Mouse (Mus musculus) ZHBTc4 (cell line): ENCODE measurements at regions not wholly inside any gene's neighbourhood (a gene's known extent, or its start where the extent isn't known, plus 50 kb on each side); places are given as distances from the start of the nearest gene placed in this dataset.

Experiments
- DNase-seq: peaks from one replicate; pipeline ENCODE4 v3.0.0-alpha.2; 2011; ENCODE audit warnings: low read depth, low spot score

DNA sequence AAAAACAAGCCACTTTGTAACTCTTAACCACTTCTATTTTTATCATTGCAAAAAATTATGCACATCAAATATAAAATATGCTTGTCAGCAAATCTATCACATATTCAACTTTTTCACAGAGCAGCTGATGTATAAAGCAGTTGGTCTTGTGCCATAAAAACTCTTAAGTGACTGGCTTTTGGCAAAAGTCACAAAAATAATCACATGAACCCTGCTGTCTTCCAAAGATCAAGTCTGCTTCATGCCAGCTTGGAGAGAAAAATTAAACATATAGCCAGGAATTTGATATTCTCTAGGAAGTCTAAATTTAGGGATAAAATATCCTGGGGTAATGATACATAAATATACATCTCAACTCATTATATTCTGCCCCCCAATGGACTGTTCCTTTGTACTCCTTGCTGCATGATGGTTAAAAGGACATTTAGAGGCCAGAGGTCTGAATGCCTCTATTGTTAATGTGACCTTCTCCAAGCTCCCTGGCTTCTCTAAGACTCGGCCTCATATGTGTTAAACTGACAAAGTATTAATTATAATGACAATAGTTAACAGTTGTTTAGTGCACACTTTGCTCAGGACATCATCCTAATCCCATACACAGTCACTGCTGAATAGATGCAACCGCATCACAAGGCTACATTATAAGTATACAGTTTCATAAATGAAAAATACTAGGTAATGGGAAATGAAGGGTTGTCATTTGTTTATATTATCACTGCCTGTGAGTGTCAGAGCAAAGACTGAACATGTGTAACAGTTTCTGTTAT, 422.9 kb upstream of the Hs3st1 start:
- peak; percentile 5 for DNase-seq

DNA sequence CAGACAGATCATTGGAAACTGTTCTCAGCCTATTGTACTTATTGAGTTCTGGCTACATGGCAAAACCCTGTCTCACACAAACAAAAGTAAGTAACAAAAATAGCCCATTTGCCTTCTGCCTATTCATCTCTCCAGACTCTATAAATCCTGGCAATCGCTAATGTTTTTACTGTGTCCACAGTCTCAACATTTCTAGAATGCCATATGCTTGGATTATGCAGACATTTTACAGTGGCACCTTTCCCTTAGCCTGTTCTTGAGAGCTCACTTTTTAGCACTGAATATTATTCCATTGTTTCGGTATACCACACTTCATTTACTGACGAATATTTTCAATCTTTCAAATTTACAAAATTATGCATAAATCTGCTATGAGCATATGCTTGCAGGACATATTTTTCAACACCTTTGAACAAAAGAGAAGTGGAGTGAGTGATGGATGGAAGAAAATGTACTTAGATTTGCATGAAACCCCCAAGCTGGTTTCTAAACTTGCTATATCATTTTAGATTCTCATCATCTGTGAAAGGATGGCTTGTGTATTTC, 381.5 kb upstream of the Hs3st1 start:
- DNase-seq, result no peak

DNA sequence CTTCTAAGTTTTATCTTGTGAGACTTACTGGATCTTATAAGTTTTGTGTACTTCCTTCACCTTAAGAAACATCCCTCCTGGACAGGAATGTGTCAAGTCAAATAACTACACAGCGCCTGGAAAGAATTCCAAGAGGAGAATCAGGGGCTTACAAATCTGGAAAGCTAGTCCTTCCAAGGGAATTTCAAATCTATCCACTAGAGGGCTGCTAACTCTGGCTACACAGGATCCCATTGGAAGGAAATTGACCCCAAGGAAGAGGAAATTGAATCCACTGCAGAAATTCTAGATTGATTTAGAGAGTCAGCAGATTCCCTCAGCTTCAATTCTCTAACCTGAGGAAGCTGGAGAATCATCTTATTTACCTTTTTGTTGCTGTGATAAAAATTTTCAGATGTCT, 369.1 kb upstream of the Hs3st1 start:
- peak; percentile 28 for DNase-seq

DNA sequence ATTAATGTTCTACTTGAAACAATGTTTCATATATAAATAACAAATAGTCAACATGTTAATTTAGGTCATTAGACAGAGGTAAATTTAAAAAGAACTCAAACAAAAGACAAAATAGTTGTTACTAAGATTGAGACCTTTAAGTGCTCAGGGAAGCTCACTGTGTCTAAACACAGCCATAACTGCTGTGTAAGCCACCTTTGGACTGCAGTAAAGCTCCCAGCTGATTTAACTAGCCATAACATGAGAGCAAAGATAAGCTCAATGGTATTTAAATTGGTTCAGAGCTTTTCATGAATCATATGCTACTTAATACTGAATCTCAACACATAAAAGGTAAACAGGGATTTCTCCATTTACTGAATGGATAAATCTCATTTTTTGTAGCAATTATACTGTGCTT, 361.6 kb upstream of the Hs3st1 start:
- DNase-seq, result no peak

DNA sequence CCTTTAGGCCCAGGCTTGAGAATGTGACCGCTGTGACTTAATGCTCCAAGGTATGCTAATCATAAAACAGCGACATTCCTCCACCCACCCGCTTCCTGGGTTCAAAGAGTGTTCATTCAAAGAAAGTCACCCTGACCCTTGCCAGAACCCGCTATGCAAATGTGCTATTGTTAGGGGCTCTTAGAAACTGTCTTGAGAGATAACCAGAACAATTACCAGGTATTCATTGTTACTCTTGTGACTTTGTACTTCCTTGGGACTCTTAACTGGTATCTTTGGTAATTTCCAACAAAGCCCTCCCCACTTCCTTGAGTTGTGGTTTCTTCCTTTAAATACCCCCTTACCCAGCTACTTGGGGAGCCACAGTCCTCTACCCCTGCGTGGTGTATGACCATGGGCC, 334.3 kb upstream of the Hs3st1 start:
- DNase-seq, result peak; percentile 53

DNA sequence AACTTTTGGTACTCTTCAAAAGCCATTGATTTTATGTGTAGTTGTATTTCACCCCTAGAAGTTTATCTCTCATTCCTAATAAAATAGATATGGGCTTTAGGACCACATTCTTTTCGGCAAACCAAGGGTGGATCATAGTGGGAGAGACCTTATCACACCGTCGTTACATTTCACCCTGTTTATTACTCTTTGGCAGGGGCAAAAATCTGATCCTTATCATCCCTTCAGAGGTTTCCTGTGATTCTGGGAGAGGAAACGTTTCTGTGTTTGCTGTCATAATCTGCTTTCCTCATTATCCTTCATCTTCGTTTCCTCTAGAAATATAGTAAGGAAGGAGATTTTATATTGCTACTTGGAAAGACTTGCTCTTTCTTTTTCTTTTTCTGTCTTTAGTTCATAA, 290.0 kb upstream of the Hs3st1 start:
- DNase-seq, result no peak

DNA sequence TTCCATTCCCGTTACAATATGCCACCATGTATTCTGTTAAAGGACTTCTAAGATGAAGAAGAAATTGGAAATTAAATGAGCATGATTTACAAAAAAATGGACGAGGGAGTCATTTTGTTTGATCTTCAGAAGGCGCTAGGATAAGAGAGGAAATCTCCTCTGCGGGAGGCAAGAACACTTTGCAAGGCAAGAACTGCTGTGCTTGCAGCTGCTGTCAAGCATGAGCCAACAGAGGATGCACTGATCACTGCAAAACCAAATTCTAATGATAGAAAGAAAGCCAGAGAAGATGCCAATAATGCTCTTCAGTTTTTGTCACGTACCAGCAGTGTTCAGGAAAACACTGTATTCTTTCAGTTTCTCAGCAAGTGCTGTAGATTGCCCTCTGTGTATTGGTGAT, 279.2 kb upstream of the Hs3st1 start:
- DNase-seq, result no peak

DNA sequence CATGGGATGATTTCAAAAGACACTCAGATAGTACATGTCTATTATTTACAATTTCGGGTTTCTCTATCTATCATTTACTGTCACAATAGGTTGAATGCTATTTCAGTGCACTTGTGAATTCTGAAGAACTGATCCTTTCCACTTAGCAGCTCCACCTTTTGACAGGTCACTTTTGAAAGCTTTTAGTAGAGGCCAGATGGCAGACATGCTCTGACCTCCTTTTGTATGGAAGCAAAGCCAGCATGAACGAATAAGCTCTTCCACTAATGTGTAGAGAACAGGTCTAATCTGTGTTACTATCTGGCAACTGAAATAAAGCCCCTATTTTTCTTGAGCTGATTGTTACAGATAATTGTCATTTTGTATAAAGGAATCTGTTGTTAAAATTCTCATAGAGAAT, 278.4 kb upstream of the Hs3st1 start:
- no peak for DNase-seq

DNA sequence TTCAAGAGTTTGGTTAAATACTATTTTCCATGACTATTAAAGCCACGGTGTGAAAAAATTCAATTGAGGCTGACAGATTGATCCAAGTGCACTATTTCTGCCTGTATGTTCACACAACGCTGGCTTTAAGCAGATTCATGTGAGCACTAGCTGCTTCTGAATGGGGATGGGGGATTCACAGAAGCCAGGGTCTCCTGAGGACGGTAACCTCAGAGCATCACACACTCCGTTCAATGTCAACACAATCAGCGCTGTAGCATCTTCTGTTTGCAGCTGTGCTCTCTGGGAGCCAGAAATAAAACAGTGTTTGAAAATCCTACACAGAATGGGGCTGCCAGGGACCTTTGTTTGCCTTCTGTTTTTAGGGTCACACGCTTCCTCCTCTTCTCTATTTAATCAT, 275.0 kb upstream of the Hs3st1 start:
- DNase-seq, result no peak

DNA sequence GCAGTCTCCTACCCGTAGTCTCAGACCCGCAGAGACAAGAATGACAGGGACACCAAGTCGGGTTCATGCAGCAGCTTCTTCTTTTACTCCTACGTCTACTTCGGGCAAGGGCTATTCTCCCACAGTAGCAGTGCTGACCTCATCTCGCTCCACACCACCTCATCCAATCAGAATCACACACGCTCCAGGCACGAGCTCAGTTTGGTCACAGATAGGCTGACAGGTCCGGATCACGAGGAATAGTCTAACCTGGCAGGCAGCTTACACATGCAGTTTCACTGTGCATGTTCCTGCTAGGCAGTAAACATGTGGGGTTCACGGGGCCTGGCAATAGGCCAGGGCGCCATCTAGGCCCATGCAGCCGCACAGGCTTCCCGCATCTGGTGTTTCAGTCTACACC, 260.7 kb upstream of the Hs3st1 start:
- peak; percentile 39 for DNase-seq

DNA sequence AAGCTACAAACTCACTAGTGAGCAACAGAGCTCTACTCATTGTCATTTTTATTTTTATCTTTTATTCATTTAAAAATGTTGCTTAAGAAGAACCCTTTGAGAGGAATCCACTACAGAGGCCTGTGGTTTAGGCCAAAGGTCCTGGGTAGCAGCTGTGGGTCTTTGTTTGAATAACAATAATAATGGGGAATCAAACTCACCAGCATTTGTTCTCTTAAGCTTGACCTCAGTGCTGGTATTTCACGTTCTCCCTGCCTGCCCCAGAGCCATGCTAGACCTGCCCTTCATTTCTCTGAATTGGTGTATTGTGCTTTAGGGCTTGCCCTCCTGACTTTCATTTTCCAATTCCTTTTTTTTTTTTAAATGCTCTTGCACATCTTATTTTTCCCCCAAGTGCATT, 232.8 kb upstream of the Hs3st1 start:
- DNase-seq, result peak; percentile 6

DNA sequence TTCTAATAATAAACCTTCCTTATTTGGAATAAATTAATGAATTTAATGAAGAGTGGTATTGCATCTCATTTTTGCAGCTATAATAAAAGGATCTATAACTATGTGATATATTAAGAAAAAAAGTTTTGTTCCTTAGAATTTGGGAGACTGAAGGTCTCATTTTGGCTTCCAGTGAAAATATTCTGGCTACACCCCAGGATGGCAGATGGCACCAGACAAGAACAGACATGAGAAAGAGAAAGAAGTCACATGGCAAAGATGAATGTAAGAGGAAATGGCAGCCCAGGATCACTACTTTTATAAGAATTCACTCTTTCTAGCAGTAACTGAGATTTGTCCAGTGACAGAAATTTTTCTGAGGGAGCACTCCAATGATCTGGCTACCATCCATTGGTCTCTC, 209.1 kb upstream of the Hs3st1 start:
- DNase-seq, result no peak

DNA sequence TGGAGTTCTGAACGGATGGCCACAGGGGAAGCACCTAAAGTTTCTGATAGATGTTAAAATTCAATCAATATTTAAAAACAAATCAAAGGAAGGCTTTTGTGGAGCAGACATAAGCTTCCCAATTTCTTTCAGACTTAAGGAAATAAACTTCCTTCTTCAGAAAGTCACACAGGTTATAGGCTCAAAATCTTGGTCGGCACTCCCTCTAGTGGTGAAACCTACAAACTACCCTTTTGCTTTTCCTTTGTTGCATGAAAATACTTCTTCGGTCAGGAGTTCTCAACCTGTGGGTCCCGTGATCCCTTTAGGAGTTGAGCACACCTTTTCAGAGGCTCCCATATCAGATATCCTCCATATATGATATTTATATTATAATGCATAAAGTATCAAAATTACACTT, 205.7 kb upstream of the Hs3st1 start:
- DNase-seq, result peak; percentile 49

DNA sequence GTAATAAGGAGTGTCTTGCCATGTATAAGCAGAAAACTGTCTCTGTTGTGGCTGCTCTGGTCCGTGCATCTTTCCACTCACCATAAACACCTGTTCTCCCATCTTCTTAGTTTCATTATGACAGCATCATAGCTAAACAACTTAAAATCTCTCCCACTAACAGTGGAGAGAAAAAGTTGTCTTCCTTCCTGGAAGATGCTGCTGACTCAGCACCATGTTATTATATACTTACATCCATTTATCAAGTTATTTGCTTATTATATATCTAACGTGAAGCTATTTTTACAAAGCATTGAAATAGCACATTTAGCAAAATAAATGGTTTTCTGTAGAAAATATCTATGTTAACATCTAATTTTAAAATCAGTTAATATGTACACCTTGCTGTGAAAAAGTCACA, 180.3 kb upstream of the Hs3st1 start:
- no peak for DNase-seq

DNA sequence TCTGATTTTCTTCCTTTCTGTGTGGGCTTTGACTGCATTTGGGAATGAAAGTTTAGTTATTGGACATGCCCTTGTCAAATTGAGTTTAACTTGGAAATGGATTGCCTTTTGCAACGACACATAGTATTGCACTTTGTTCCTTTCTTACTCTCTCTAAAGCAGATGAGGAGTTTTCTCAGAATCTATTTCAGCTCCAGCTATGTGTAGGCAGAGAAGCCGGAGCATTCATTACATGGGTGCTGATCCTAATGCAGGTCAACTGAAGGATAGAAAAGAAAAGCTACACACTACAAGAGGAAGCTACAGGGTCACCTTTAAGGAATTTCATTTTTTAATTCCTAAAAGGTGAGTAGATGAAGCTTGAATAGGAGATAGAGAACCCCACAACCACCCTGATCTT, 176.6 kb upstream of the Hs3st1 start:
- DNase-seq, result no peak

DNA sequence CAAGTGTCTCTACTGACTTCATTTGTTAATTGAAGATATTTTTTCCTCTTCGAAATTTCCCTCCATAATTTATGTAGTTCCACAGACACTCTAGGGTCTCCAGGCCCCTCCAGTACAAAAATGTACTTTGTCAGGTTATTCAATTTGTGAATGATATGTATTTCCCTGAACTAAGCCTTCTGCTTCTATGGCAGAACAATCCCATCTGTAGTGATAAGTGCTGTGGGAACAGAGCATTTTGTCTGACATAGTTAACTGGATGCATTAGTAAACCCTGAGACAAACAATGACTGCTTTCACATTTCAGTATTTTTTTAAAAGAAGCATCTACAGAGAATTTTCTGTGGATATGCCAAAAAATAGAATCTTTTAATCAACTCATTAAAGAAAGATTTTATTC, 154.1 kb upstream of the Hs3st1 start:
- DNase-seq, result no peak

DNA sequence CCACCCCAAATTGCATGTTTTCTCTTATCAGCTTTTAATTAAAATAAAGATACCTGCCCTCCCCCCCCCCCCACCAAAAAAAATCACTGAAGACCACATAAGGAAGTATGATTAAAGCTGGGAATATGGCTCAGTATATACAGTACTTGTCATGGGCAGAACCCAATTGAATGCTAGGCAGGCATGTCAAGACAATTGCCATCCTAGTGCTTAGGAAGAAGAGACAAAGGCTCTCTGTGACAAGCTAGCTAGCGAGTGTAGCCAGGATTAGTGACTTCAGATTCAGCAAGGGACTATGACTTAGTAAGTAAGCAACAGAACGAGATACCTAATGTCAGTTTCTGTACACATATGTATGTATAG, 116.4 kb upstream of the Hs3st1 start:
- DNase-seq, result no peak

DNA sequence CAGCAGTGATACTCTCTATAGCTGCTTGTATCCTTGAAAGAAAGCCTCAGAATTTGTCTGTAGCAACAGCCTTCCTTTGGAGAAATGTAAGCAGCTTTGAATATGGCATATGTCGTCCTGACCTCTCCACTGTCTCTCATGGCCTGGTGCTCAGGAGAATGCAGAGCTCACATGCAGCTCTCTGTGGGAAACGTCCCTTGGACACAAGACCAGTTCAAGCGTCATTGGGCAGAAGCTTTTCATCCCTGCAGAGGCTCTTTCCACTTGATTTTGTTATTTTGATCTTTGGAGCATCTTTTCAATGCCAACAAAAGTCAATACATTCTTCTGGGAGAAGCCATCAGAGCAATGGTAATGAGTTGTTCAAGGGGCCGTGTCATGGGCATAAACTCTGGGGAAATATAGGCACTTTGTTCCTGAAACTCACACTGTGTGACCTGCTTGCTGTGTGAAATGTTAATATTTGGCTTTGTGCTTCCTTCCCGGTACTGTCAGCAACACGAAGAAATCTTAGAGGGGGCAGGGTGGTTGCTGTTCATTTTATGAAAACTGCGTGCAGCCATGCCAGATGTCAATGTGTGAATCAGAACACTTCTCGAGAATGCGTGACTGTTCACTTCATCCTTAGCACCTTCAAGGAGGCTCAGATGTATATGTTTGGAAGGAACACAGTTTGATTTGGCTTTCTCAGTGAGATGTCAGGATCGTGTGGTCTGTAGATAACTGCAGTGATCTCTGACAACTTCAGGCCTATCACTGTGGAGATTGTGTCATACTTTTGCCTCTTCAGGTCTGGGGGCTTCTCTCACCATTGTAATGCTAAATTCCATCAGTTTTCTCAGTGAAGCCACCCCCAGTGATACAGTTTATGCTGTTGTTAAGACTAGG, 115.8 kb upstream of the Hs3st1 start:
- DNase-seq, result no peak

DNA sequence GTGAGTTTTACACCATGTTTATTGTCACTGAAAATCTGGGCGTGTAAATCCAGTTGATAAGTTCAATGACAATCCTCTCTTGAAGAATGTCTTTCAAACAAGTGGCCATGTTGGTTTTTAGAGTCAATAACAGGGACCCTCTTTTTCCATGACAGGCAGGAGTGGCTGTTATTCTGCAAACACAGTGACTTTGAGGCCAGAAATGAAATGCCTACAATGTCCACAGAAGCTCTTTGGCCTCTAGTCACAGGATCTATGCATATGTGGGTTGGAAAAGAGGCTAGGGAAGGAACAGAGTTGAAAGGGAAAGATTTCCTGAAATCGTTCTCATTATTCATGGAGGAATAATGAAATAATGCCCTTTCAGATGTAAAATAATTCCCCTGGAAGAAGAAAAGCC, 101.9 kb upstream of the Hs3st1 start:
- DNase-seq, result no peak

DNA sequence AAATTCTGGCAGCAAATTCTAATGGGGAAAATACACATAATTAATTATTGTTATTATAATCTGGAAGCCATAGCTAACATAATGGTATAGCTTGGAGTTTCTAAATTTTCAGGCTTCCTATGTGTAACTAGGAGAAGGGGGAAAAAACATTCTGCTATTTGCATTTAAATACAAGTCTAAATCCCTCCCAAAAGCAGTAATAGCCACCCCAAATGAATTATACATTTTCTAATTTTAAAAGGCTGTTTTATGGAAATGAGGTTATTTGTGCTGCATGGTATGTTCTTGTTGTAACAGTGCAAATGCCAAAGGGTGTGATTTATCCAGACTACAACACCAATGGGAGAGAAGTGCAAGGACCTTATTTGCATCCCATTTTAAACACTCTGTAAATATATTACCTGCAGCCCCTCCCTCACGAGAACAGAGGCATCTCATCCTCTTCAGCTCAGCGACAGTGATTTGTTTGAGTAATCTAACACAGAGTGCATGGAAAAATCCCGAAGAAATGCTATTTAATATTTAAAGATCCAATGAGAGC, 101.4 kb upstream of the Hs3st1 start:
- no peak for DNase-seq

DNA sequence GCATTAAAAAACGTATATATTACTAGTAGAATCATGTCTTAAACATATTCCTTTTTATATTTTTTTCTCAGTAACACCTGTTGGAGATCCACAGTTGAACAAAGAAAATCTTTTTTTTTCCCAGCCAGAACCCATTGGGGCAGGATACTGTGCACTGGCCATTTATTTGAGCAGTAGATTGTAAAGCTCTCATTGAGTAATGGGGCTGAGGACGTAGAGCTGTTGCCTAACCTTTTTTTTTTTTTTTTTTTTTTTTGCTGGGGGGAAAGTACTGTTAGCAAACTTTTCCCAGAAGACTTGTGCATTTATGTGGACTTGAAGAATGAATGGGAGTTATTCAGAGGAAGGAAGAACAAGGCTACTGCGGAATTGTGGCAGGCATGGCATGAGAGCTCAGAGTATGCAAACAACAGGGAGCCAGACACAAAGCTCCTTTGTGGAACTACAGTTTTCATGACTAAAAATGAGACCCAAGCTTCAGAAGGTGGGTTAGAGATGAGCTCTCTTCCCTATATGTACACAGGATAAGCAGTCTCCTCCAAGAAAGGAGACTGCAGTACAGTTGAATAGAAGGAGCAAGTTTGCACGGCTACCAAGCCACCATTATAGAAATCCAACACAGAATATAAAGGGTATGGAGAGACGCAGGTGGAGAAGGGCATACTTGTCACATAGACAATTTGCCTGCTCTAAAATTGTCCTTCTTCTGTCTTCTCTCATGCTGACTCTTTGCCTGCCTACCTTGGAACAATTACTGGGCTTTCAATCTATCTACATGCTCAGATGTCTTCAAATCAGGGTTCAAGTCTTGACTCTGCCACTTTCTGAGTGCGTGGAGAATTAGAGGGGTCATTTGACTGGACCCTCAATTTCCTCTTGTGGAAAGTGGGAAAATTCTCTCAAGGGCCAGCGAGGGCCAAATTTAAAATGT, 100.7 kb upstream of the Hs3st1 start:
- no peak for DNase-seq

DNA sequence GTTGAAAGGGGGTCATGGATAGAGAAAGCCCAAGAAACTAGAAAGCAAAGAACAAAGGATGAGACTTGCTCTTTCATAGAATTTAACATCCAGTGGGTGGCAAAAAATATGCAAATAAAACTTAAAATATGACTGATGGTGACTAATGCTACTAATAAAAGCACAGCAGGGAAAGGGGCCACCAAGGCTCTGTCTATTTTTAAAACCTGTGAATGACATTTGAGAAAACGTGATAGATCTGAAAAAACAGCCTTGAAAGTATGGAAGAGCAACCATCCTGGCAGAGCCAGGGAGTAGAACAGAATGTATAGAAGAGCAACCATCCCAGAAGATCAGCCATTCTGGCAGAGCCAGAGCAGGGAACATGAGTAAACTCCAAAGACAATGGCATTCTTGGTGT, 91.9 kb upstream of the Hs3st1 start:
- no peak for DNase-seq
